Mouse (Mus musculus) adrenal gland, adult 18-20 months (tissue): ENCODE data around the gene Tec. TPM values are rescaled to one million over a fixed set of nuclear protein-coding genes. Genes with fewer than 3 reads are reported as not detected.

Source experiments
- DNase-seq, 2 experiments: peaks; one replicate each; pipeline ENCODE4 v3.0.0; 2021 to 2022; ENCODE audit warnings: low spot score in 2 of 2
- total RNA-seq, 2 experiments: library from RNA; stranded (reverse); gene quantifications; 1 replicate in 1 of 2; 2 replicates in 1 of 2; pipeline ENCODE4 v1.2.3; 2021

Tec gene
- total RNA-seq, 2 experiments from 2014 or later, result 2.0 to 2.5 TPM

GRCm38 (mm10) chr5:72747384-72747783 is 120.9 kb downstream of the Tec start:
- no peak for DNase-seq

- no peak for DNase-seq
Measured at GRCm38 (mm10) chr5:72746461-72746860, 121.8 kb downstream of the Tec start.

GRCm38 (mm10) chr5:72743103-72743502 is 125.2 kb downstream of the Tec start:
- DNase-seq, result no peak

- DNase-seq, result no peak
Measured at GRCm38 (mm10) chr5:72736868-72737267, 131.4 kb downstream of the Tec start.

- no peak for DNase-seq
Measured at GRCm38 (mm10) chr5:72736437-72736836, 131.8 kb downstream of the Tec start.

GRCm38 (mm10) chr5:72735763-72736162 is 132.5 kb downstream of the Tec start:
- DNase-seq, result no peak

- DNase-seq, result no peak
Measured at GRCm38 (mm10) chr5:72732885-72733284, 135.4 kb downstream of the Tec start.

- no peak for DNase-seq
Measured at GRCm38 (mm10) chr5:72725404-72725803, 142.9 kb downstream of the Tec start.

GRCm38 (mm10) chr5:72723429-72723828 is 144.9 kb downstream of the Tec start:
- DNase-seq, result no peak

GRCm38 (mm10) chr5:72720587-72720986 is 147.7 kb downstream of the Tec start:
- no peak for DNase-seq

GRCm38 (mm10) chr5:72710572-72711278 is 157.6 kb downstream of the Tec start:
- peak; percentile 45 to 58 for DNase-seq

- no peak for DNase-seq
Measured at GRCm38 (mm10) chr5:72709976-72710375, 158.3 kb downstream of the Tec start.

- no peak for DNase-seq
Measured at GRCm38 (mm10) chr5:72709451-72709850, 158.8 kb downstream of the Tec start.

GRCm38 (mm10) chr5:72706722-72707121 is 161.6 kb downstream of the Tec start:
- no peak for DNase-seq

GRCm38 (mm10) chr5:72706095-72706494 is 162.2 kb downstream of the Tec start:
- DNase-seq, result no peak

Other genes starting within 250 kb of the Tec start
- gene Cnga1, start 224.2 kb downstream of the Tec start, total RNA-seq, result not detected
- gene Nipal1, start 220.7 kb downstream of the Tec start, total RNA-seq, result 1 to 10 TPM in 1 of 2 experiments, under 1 TPM in 1; 0.64 to 3.7 TPM
- gene Txk, start 115.7 kb downstream of the Tec start, total RNA-seq, result under 1 TPM in 1 of 2 experiments, not detected in 1; 0.29 TPM
- gene Slain2, start 45.8 kb upstream of the Tec start, total RNA-seq, result 10 to 100 TPM; 54.9 to 60.7 TPM
- not detected for gene Gm10135, start 106.2 kb upstream of the Tec start, total RNA-seq
- gene Slc10a4, start 138.4 kb upstream of the Tec start, total RNA-seq, result 1 to 10 TPM; 6.8 to 9.1 TPM